Mouse (Mus musculus) brain, embryonic 14.5 days (tissue): ENCODE measurements around the gene Ly75. TPM values are rescaled to one million over a fixed set of nuclear protein-coding genes. Genes with fewer than 3 reads are reported as not detected.

Experiments used
- DNase-seq: peaks from one replicate; pipeline ENCODE4 v3.0.0-alpha.2; 2011; ENCODE audit warnings: low read depth
- CTCF ChIP-seq: fragments of 200-500 bp; IDR thresholded peaks from 2 replicates; pipeline ENCODE4 v1.5.1; 2012; ENCODE audit warnings: inconsistent platforms, mild to moderate bottlenecking, moderate library complexity, borderline replicate concordance; ENCODE audit not compliant: insufficient read depth, insufficient read length; ENCODE audit errors: extremely low read depth
- POLR2A ChIP-seq: fragments of 200-500 bp; IDR thresholded peaks from 2 replicates; pipeline ENCODE4 v1.6.1; 2012; ENCODE audit warnings: mild to moderate bottlenecking, inconsistent platforms, borderline replicate concordance; ENCODE audit not compliant: poor library complexity, insufficient read depth, insufficient read length, severe bottlenecking; ENCODE audit errors: extremely low read depth
- polyA plus RNA-seq: library from polyadenylated mRNA; depleted of rRNA; stranded (reverse); fragments of >200 nt; gene quantifications from 2 replicates; pipeline ENCODE4 v1.2.3, GENCODE M21; 2012

The Ly75 gene
- polyA plus RNA-seq, 1 experiment = 0.86 TPM

- no peak for TF ChIP-seq CTCF
- no peak for TF ChIP-seq POLR2A
- DNase-seq = no peak
Observed at GRCm38 (mm10) chr2:60401694-60402093, 18.6 kb upstream of the Ly75 start.

GRCm38 (mm10) chr2:60393786-60394185, 10.7 kb upstream of the Ly75 start:
- TF ChIP-seq POLR2A = no peak
- TF ChIP-seq CTCF = no peak
- no peak for DNase-seq

- TF ChIP-seq CTCF = no peak
- no peak for DNase-seq
Observed at GRCm38 (mm10) chr2:60392286-60392685, 9.2 kb upstream of the Ly75 start.

- no peak for DNase-seq
- TF ChIP-seq POLR2A = no peak
- TF ChIP-seq CTCF = no peak
Observed at GRCm38 (mm10) chr2:60387363-60387762, 4.3 kb upstream of the Ly75 start.

GRCm38 (mm10) chr2:60386835-60387234, 3.7 kb upstream of the Ly75 start:
- no peak for DNase-seq
- TF ChIP-seq CTCF (no peak), POLR2A (no peak)

GRCm38 (mm10) chr2:60384763-60385085, 1.6 kb upstream of the Ly75 start:
- peak; percentile 29 for DNase-seq
- TF ChIP-seq CTCF (no peak), POLR2A (no peak)

GRCm38 (mm10) chr2:60384083-60384762, 1.1 kb upstream of the Ly75 start:
- DNase-seq = no peak
- TF ChIP-seq POLR2A = no peak
- TF ChIP-seq CTCF = no peak

GRCm38 (mm10) chr2:60382346-60382745, 757 bp downstream of the Ly75 start:
- TF ChIP-seq POLR2A (no peak), CTCF (no peak)
- DNase-seq = no peak

- DNase-seq = no peak
- TF ChIP-seq POLR2A = no peak
- no peak for TF ChIP-seq CTCF
Observed at GRCm38 (mm10) chr2:60377260-60377659, 5.8 kb downstream of the Ly75 start.

- no peak for DNase-seq
- TF ChIP-seq CTCF (no peak), POLR2A (no peak)
Observed at GRCm38 (mm10) chr2:60375608-60376107, 7.4 kb downstream of the Ly75 start.

- TF ChIP-seq CTCF (no peak), POLR2A (no peak)
- no peak for DNase-seq
Observed at GRCm38 (mm10) chr2:60375126-60375525, 8.0 kb downstream of the Ly75 start.

- TF ChIP-seq CTCF (no peak), POLR2A (no peak)
- DNase-seq = no peak
Observed at GRCm38 (mm10) chr2:60370188-60370587, 12.9 kb downstream of the Ly75 start.
